Mouse (Mus musculus): ENCODE data around the gene Rpl10. TPM values are rescaled to one million over a fixed set of nuclear protein-coding genes. Genes with fewer than 3 reads are reported as not detected.

The Rpl10 gene
- polyA plus RNA-seq, 1 experiment = 1,460 TPM

- Histone ChIP-seq H3K36me3 (ENCODE audit: control insufficient read depth, insufficient read depth, low read length) (no peaks in the 10 kb centered on the region), H3K27me3 (replicated peaks; ENCODE audit: control insufficient read depth, insufficient read depth, low read length) (no peaks in the 10 kb centered on the region), H3K4me3 (ENCODE audit: insufficient read depth, low read depth, low read length) (peak overlapping the region; percentile 33; the same call in 1 of the 2 replicates), H3K4me1 (ENCODE audit: control insufficient read depth, insufficient read depth, low read length) (peaks cover 3% of the 10 kb centered on the region), H3K27ac (ENCODE audit: insufficient read depth, low read depth, low read length) (peak overlapping the region; percentile 81; the same call in 1 of the 2 replicates)
- TF ChIP-seq CTCF (conservative IDR thresholded peaks at IDR 0.05; ENCODE audit: insufficient read depth, insufficient read length, low read depth, low read length) (no peak), POLR2A (IDR thresholded peaks at IDR 0.05; ENCODE audit: low read depth, low read length) (no peak)
- DNase-seq = no peak
- WGBS = 24% methylated on average over 1 of the region's 1 CpGs
Observed at GRCm38 (mm10) chrX:74245107-74245506, 25.5 kb upstream of the Rpl10 start.

DNA sequence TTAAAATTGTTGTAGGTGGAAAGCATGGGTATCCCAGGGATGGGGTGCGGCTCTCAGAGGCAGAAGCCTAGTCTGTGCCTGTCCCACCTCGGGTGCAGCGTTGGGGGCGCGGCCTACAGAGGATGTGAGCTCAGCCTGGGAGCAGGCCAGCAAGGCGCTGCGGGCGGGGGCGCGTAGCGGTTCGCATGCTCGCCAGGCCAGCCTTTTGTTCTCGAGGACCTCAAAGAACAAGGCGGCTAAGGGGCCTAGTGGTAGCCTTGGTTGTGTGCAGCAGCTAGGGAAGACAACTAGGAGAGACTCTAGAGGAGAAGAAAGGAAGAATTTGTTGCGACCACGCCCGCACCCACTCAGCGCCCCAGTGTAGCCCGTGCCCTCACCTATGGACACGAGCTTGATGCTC, 24.9 kb upstream of the Rpl10 start:
- Histone ChIP-seq H3K4me3 (ENCODE audit: insufficient read depth, low read depth, low read length) (peak overlapping the region; percentile 51), H3K4me1 (ENCODE audit: control insufficient read depth, insufficient read depth, low read length) (peaks cover 3% of the 10 kb centered on the region), H3K36me3 (ENCODE audit: control insufficient read depth, insufficient read depth, low read length) (no peaks in the 10 kb centered on the region), H3K27ac (ENCODE audit: insufficient read depth, low read depth, low read length) (peak overlapping the region; percentile 81), H3K27me3 (replicated peaks; ENCODE audit: control insufficient read depth, insufficient read depth, low read length) (no peaks in the 10 kb centered on the region)
- 4% methylated on average over 17 of the region's 21 CpGs for WGBS
- peak; percentile 80 for DNase-seq
- no peak for TF ChIP-seq CTCF (conservative IDR thresholded peaks at IDR 0.05; ENCODE audit: insufficient read depth, insufficient read length, low read depth, low read length)
- TF ChIP-seq POLR2A (IDR thresholded peaks at IDR 0.05; ENCODE audit: low read depth, low read length) = peak; percentile 30

DNA sequence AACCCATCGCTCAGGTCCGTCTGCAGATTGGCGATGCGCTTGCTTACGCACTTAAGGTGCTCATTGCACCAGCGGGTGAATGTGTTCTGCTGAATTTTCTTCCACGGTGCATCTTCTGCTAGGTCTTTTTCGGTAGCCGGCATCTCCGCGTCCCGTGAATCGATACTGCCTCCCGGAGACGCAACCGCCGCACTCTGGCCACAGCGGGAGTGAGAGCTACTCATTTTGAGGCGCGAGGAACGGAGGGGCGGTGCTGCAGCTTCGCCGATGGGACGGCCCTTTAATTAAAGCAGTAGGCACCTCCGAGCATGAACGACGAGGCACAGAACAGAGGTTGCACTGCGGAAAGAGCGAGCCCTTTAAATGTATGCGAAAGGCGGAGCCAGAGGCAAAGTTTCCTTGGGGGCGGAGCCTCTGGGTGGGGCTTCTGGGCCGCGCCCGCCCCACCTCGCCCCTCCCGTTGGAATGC, 24.4 kb upstream of the Rpl10 start:
- peak; percentile 94 for DNase-seq
- Histone ChIP-seq H3K4me3 (ENCODE audit: insufficient read depth, low read depth, low read length) (peak overlapping the region; percentile 71), H3K27ac (ENCODE audit: insufficient read depth, low read depth, low read length) (peak overlapping the region; percentile 81), H3K36me3 (ENCODE audit: control insufficient read depth, insufficient read depth, low read length) (no peaks in the 10 kb centered on the region), H3K27me3 (replicated peaks; ENCODE audit: control insufficient read depth, insufficient read depth, low read length) (no peaks in the 10 kb centered on the region), H3K4me1 (ENCODE audit: control insufficient read depth, insufficient read depth, low read length) (peaks cover 3% of the 10 kb centered on the region)
- TF ChIP-seq CTCF (conservative IDR thresholded peaks at IDR 0.05; ENCODE audit: insufficient read depth, insufficient read length, low read depth, low read length) (0 out of 2 replicates have a peak, but pooled peaks have one; percentile 4), POLR2A (IDR thresholded peaks at IDR 0.05; ENCODE audit: low read depth, low read length) (peak; percentile 83)
- under 1% methylated on average over 37 of the region's 38 CpGs for WGBS

DNA sequence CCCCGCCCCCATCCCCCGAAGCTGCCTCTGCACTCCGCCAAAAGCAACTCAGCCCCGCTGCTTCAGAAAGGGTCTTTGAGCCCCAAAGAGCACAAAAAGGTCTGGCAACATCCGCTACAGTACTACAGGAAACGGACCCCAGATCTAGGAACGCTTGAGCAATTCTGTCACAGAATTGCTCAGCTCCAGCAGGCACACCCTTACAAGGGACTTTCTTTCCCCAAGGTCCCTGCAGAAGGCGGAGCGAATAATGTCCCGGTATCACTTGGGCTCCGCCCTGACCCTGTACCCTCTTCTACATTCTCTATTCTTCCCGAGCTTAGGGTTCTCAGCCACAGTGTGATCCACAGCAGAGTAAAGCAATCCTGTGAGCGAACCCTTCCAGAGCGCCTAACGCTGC, 23.9 kb upstream of the Rpl10 start:
- peaks cover 3% of the 10 kb centered on the region for H3K4me1 ChIP-seq (ENCODE audit: control insufficient read depth, insufficient read depth, low read length)
- H3K36me3 ChIP-seq (ENCODE audit: control insufficient read depth, insufficient read depth, low read length) = no peaks in the 10 kb centered on the region
- peak overlapping the region; percentile 71 for H3K4me3 ChIP-seq (ENCODE audit: insufficient read depth, low read depth, low read length)
- 1% methylated on average over 15 of the region's 15 CpGs for WGBS
- TF ChIP-seq CTCF (conservative IDR thresholded peaks at IDR 0.05; ENCODE audit: insufficient read depth, insufficient read length, low read depth, low read length) = no peak
- TF ChIP-seq POLR2A (IDR thresholded peaks at IDR 0.05; ENCODE audit: low read depth, low read length) = no peak
- no peaks in the 10 kb centered on the region for H3K27me3 ChIP-seq (replicated peaks; ENCODE audit: control insufficient read depth, insufficient read depth, low read length)
- DNase-seq = no peak
- peak overlapping the region; percentile 91 for H3K27ac ChIP-seq (ENCODE audit: insufficient read depth, low read depth, low read length)

DNA sequence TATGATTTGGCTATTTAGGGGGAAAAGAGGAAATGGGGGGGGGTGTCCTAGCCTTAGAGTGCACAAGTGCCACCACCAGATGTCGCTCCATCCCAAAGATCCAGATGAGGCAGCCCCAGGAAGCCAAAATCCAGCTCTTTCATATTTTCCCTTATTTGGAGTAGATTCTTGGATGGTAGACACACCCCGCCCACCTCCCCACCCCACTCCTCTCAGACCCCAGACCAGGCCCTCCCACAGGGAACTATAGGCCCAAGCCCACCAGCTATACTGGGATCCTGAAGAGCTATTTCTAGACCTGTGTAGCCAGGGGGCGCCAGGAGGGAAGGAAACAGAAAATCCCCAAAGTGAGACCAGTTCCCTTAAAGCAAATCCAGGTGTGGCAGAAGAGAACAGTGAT, 22.0 kb upstream of the Rpl10 start:
- TF ChIP-seq CTCF (conservative IDR thresholded peaks at IDR 0.05; ENCODE audit: insufficient read depth, insufficient read length, low read depth, low read length) = peak; percentile 59
- no peak for TF ChIP-seq POLR2A (IDR thresholded peaks at IDR 0.05; ENCODE audit: low read depth, low read length)
- H3K27me3 ChIP-seq (replicated peaks; ENCODE audit: control insufficient read depth, insufficient read depth, low read length) = no peaks in the 10 kb centered on the region
- peak; percentile 63 for DNase-seq
- no peaks in the 10 kb centered on the region for H3K36me3 ChIP-seq (ENCODE audit: control insufficient read depth, insufficient read depth, low read length)
- peak overlapping the region; percentile 15; the same call in 1 of the 2 replicates for H3K27ac ChIP-seq (ENCODE audit: insufficient read depth, low read depth, low read length)
- H3K4me1 ChIP-seq (ENCODE audit: control insufficient read depth, insufficient read depth, low read length) = peaks cover 3% of the 10 kb centered on the region
- WGBS = 3% methylated on average over 3 of the region's 3 CpGs
- peak overlapping the region; percentile 59 for H3K4me3 ChIP-seq (ENCODE audit: insufficient read depth, low read depth, low read length)

- DNase-seq = peak; percentile 72
- Histone ChIP-seq H3K27ac (ENCODE audit: insufficient read depth, low read depth, low read length) (peak within 1 kb of the TSS; percentile 20; the same call in 1 of the 2 replicates), H3K27me3 (replicated peaks; ENCODE audit: control insufficient read depth, insufficient read depth, low read length) (no peaks in the 10 kb centered on the region), H3K4me1 (ENCODE audit: control insufficient read depth, insufficient read depth, low read length) (peaks cover 3% of the 10 kb centered on the region), H3K4me3 (ENCODE audit: insufficient read depth, low read depth, low read length) (peak within 1 kb of the TSS; percentile 59), H3K36me3 (ENCODE audit: control insufficient read depth, insufficient read depth, low read length) (no peaks in the 10 kb centered on the region)
- 1% methylated on average over 27 of the region's 38 CpGs for WGBS
- TF ChIP-seq POLR2A (IDR thresholded peaks at IDR 0.05; ENCODE audit: low read depth, low read length) (no peak), CTCF (conservative IDR thresholded peaks at IDR 0.05; ENCODE audit: insufficient read depth, insufficient read length, low read depth, low read length) (peak; percentile 37)
Observed at GRCm38 (mm10) chrX:74249615-74250014, 21.0 kb upstream of the Rpl10 start, which contains the start of gene Flna. TSS of gene Flna (minus strand) at chrX:74249820.

DNA sequence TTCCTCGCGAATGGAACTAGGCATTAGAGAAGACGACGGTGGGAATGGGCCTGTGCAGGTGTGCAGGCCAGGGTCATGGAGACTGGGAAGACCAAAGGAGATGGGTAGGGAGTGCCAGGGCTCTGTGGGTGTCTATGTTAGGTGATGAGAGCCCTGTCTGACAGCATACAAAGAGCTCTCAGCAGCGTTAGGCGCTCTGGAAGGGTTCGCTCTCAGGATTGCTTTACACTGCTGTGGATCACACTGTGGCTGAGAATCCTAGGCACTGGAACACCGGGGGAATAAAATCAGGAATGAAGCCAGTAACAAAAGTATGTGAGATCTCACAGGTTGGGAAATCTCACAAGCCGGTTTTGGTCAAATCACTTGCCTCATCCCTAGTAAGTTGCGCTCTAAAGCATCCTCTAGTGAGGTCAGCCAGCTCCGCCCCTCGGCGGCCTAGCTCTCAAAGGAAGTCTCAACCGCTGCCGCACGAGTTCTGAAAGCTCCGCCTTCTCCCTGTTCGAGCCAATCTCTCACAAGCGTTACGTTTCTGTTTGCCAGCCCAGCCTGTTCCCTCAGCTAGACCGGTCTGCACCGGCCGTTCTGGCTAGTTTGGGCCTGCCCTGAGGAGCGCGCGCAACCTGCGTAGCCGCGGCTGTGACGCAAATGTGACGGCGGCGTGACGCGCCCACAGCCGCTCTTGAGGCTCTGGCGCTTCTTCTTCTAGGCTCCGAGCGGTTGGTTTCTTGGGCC, 16.3 kb upstream of the Rpl10 start, which contains the start of gene Emd:
TSS of gene Emd (plus strand) at position 535 of the 735 bp plus-strand sequence.
- H3K27ac ChIP-seq (ENCODE audit: insufficient read depth, low read depth, low read length) = peak within 1 kb of the TSS; percentile 66
- 10% methylated on average over 39 of the region's 39 CpGs for WGBS

More for the DNA sequence above, 16.3 kb upstream of the Rpl10 start, which contains the start of gene Emd:
- Histone ChIP-seq H3K4me3 (ENCODE audit: insufficient read depth, low read depth, low read length) (peak within 1 kb of the TSS; percentile 81), H3K36me3 (ENCODE audit: control insufficient read depth, insufficient read depth, low read length) (no peaks in the 10 kb centered on the region), H3K4me1 (ENCODE audit: control insufficient read depth, insufficient read depth, low read length) (peaks cover 5% of the 10 kb centered on the region), H3K27me3 (replicated peaks; ENCODE audit: control insufficient read depth, insufficient read depth, low read length) (no peaks in the 10 kb centered on the region)
- TF ChIP-seq CTCF (conservative IDR thresholded peaks at IDR 0.05; ENCODE audit: insufficient read depth, insufficient read length, low read depth, low read length) (no peak), POLR2A (IDR thresholded peaks at IDR 0.05; ENCODE audit: low read depth, low read length) (no peak)
- peak; percentile 97 for DNase-seq

Data from kidney, adult 2 months (tissue).